Mouse (Mus musculus) bone marrow, adult 2 months (tissue): ENCODE data around the gene Syt5.

Experiments
- CTCF ChIP-seq: fragments of 200-500 bp; IDR thresholded peaks from 2 replicates; pipeline ENCODE4 v1.5.1; 2011; ENCODE audit warnings: low read length, control low read depth; ENCODE audit not compliant: control insufficient read depth, insufficient read depth
- POLR2A ChIP-seq: fragments of 200-500 bp; IDR thresholded peaks from 2 replicates; pipeline ENCODE4 v1.6.1; 2011; ENCODE audit warnings: low read depth, mild to moderate bottlenecking, control low read depth, low read length, borderline replicate concordance; ENCODE audit not compliant: control insufficient read depth

DNA sequence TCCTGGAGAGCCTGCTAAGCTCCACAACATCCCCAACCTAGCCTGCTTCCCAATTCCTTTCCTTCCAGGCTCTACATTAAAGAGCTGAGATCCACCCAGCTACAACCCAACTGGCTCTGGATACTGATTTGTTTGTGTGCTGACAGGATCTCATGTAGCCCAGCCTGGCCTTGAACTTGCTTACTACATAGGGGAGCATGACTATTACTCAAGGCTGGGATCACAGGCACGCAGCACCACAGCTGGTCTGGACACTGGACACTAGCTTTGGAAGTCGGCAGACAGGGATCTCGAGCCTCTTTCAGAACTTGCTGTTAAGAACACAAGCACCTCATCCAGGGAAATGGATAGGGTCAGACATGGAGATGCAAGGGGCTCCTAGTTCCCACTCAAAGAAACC lies 50.9 kb downstream of the Syt5 start:
- no peak for TF ChIP-seq POLR2A
- TF ChIP-seq CTCF = no peak
